Mouse (Mus musculus) testis, postnatal 14 days (tissue): Measurements from ENCODE around the gene Dtx1.

Experiments used
- DNase-seq: peaks from one replicate; pipeline ENCODE4 v3.0.0; 2021; ENCODE audit warnings: low spot score

Gene Dtx1

GRCm38 (mm10) chr5:120677516-120677915 is 34.2 kb downstream of the Dtx1 start:
- DNase-seq: peak; percentile 69

DNA sequence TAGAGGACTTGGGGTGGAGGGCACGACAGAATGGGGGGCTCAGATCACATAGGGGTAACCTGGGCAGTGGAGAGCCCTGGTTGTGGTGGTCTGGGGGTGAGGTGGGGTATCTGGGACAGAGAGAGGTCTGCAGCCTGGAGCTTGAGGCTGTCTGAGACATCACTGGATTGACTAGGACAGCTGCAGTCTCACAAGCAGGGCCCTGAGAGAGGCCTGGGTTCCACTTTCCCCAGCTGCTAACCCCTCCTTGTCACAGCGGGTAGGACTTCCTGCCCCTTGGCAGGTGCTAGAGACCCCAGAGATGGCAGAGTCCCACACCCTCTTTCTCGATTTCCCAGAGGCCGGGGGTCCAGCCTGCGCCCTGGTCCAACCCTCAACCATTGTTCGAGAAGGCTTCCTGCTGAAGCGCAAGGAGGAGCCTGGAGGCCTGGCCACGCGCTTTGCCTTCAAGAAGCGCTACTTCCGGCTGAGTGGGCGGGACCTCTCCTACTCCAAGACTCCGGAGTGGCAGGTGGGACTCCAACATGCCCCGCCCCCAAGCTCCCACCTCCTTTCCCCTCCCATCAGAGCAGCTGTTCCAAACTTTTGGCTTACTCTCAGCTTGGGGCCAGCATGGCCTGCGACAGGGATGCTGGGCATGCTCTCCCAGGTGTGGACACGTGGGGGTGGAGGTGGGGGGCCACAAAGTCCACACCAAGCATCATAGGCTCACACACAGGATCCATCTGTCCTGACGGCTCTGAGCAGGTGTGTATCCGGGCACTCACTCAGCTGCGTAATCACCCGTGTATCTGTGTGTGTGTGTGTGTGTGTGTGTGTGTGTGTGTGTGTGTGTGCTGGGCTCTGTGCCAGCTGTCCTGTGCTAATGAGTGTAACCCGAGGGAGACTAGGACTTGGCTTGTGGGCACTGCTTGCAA is 37.2 kb downstream of the Dtx1 start:
- DNase-seq: peak; percentile 68

DNA sequence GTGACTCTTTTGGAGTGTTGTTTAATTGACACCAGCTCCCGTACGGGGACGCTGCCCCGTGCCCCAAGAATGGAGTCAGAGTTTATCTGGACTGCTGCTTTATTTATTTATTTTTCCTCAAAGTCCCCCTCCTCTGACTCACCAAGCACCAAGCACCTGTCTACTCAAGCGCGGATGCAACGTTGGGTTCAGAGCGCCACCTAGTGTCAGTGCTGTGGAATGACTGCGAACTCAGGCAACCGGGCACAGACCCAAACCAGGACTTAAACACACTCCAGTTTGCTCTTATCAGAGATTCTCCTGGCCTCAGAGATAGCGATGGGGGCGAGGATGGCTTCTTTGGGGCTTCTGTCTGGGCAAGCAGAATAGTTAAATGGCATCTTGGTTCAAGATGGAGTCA is 38.1 kb downstream of the Dtx1 start:
- peak; percentile 62 for DNase-seq

DNA sequence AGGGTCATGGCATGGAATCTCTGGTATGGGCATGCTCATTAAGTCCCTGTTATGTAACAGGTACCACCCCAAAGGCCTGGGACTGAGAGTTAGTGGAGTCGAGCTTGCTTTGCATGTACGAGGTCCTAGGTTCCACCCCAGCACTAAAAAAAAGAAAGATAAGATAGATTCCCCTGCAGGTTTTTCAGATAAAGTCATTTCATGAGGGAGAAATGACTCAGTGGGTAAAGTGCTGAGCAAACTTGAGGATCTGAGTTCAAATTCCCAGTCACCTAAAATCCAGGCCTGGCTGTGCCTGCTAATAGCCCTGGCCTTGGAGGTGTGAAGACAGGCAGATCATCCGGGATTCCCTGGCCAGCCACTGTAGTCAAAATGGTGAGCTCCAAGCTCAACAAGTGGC is 39.9 kb downstream of the Dtx1 start:
- no peak for DNase-seq

DNA sequence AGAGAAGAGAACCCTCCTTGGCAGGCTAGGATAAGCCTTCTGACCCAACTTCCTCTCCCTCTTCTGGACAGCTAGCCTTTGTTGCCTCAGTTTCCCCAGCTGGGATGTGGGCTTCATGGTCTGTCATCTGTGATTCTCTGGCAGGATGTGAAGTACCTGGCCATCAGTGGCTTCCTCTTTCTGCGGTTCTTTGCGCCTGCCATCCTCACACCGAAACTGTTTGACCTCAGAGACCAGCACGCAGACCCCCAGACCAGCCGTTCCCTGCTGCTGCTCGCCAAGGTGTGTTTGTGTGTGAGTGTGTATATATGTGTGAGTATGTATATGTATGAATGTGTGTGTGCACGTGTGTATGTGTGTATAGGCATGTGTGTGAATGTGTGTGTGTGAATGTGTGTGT is 41.6 kb downstream of the Dtx1 start:
- no peak for DNase-seq

GRCm38 (mm10) chr5:120668761-120669160 is 43.0 kb downstream of the Dtx1 start:
- DNase-seq: no peak

- DNase-seq: no peak
Observed at GRCm38 (mm10) chr5:120664888-120665287, 46.8 kb downstream of the Dtx1 start.

- no peak for DNase-seq
Observed at GRCm38 (mm10) chr5:120660816-120661215, 50.9 kb downstream of the Dtx1 start.

DNA sequence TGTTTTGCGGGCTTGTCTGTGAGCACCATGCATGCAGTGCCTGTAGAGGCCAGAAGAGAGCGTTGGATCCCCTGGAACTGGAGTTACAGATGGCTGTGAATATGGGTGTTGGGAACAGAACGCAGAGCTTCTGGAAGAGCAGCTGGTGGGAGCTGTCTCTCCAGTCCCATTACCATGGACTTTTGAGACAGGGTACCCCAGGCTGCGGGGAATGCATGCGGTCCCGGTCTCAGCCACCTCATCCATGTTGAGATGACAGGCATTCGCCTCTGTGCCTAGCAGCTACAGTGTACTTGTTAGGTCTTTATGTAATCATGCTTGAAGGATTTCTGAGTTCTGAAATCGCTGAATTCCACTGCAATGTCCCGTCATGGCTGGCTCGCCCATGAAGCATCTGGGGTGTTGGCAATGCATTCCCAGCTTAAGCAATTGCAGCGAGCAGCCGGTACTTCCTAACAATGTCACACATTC is 55.4 kb downstream of the Dtx1 start:
- DNase-seq: no peak

- no peak for DNase-seq
Observed at GRCm38 (mm10) chr5:120653873-120654272, 57.9 kb downstream of the Dtx1 start.

GRCm38 (mm10) chr5:120652915-120653701 is 58.6 kb downstream of the Dtx1 start:
- no peak for DNase-seq

DNA sequence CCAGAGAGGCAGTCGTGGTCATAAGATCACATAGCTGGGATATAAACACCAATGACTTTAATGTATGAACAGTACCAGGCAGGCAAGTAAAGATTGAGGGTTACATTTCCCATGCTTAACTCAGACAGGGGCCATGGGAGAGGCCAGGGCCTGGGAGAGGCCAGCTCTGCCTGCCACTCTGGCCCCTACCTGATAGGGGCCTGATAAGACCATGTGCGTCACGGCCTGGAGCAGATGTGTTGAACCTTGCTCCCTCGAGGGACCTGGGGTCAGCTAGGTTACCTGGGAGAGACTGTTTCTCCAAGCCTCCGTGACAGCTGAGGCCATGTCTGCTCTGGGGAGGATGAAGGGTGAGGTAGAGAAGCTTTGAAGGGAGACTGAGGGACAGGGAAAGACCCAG is 60.5 kb downstream of the Dtx1 start:
- no peak for DNase-seq

DNA sequence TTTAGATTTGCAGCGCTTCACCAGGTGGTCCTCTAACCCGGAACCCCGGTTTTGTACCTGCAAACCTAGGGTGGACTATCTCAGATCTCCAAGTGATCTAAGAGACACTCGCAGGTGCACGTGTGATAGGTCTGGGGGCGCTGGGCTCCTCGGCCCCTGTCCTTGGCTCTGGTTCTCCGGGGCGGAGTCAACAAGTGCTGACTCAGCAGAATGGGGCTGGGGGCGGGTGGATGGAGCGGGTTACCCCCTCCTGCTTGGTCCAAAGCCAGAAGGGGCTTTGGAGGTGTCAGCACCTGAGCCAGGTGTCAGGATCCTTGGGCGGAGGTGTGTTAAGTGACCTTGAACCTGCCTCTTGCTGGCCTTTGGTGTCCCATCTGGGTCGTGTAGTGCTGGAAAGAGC is 61.8 kb downstream of the Dtx1 start:
- DNase-seq: no peak

DNA sequence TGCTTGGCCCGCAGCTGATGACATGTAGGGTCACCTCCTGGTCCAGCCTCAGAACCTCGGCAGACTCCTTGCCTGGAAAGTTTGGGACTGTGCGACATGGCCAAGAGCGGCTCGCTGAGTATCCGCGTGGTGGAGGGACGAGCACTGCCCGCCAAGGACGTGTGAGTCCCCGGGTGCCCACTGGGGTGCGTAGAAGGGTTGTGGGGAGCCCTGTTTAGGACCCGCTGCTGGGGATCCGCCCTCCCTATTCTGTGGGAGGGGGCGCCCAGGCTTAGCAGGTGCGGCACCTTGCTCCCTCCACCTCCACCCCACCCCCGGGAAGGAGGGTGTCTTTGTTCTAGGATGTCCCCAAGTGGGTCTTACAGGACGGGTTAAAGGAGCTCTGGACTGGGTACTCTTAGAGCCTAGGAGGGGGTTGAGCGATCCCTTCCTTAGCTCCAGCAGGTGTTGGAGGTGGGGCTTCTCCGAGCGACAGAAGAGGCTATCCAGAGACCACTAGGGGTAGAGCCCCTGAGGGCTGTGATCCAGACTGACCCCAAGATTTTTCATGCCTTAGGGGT is 62.3 kb downstream of the Dtx1 start:
- no peak for DNase-seq

GRCm38 (mm10) chr5:120648569-120649373 is 63.0 kb downstream of the Dtx1 start, which contains the start of gene Rasal1:
TSS of gene Rasal1 (plus strand) at chr5:120648812.
- DNase-seq: peak; percentile 74

GRCm38 (mm10) chr5:120647814-120648491 is 63.8 kb downstream of the Dtx1 start:
- DNase-seq: no peak

- DNase-seq: no peak
Observed at GRCm38 (mm10) chr5:120647361-120647760, 64.4 kb downstream of the Dtx1 start.

DNA sequence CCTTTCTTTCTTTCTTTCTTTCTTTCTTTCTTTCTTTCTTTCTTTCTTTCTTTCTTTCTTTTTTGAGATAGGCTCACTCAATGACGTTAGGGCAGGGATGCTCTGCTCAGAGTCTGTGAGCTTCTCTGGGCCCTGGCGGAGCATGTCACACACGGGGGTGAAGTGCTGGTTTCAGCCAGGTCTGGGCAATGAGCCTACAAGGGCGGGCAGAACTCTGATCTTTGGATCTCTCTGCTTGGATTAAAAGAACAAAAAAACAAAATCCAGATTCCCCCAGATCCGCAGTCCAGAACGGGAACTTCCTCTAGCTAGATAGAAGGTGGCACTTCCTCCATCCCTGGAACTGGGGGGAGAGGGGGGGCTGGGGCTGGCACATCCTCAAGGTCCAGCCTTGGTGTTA is 65.9 kb downstream of the Dtx1 start:
- no peak for DNase-seq

GRCm38 (mm10) chr5:120644227-120644626 is 67.5 kb downstream of the Dtx1 start:
- DNase-seq: no peak

DNA sequence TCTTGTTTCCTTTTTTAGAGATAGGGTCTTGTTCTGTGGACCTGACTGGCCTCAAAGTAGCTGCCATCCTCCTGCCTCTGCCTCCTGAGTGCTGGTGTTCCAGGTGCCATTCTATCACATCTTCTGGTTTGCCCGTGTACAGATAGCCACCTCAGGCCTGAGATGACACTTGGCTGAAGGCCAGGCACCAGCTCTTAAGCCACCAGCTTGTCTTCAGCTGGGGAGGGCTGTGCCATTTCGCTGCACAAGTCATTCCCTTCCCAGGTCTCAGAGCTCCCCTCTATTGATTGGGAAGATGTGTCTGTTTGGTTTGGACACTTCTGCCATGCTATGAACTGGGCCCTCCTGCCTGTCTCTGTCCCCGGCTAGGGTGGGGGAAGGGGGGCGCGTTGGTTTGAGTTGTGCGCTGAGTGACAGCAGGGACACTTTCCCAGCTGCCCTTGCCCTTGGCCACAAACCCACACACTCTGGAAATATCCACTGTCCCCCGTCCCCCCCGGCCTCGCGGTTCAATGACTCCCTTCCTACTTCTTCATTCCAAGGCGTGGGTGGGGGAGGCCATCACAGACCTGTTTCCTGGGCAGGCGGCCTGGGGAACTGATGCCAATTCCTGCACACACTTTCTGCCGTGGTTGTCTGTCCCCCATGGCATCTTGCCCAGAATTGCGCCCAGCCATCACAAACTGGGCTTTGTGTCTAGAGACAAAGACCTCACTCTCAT is 68.2 kb downstream of the Dtx1 start:
- peak; percentile 76 for DNase-seq

- DNase-seq: no peak
Observed at GRCm38 (mm10) chr5:120640094-120640493, 71.6 kb downstream of the Dtx1 start.
